Mouse (Mus musculus) liver, embryonic 12.5 days (tissue): ENCODE results near the gene Stk10. TPM values are rescaled to one million over a fixed set of nuclear protein-coding genes. Genes with fewer than 3 reads are reported as not detected.
A peak's percentile ranks its signal among the peaks of the same experiment; 100 is the strongest.

ENCODE experiments used
- ATAC-seq: fragments of 200-750 bp; cut with Nextera tagmentation; 2 replicates; pipeline ENCODE4 v1.8.0; 2017; ENCODE audit warnings: moderate number of reproducible peaks, mild to moderate bottlenecking, moderate library complexity
- H3K27ac ChIP-seq: fragments of 300-500 bp; sonication (generic); 2 replicates; pipeline ENCODE4 v1.5.1; 2016; ENCODE audit warnings: mild to moderate bottlenecking
- H3K27me3 ChIP-seq: fragments of 300-500 bp; sonication (generic); replicated peaks from 2 replicates; pipeline ENCODE4 v1.6.1; 2016; ENCODE audit warnings: mild to moderate bottlenecking, moderate library complexity
- H3K36me3 ChIP-seq: fragments of 300-500 bp; sonication (generic); 2 replicates; pipeline ENCODE4 v1.6.1; 2016; ENCODE audit warnings: mild to moderate bottlenecking, moderate library complexity
- H3K4me1 ChIP-seq: fragments of 300-500 bp; sonication (generic); 2 replicates; pipeline ENCODE4 v1.6.1; 2016
- H3K4me2 ChIP-seq: fragments of 300-500 bp; sonication (generic); 2 replicates; pipeline ENCODE4 v1.6.1; 2016; ENCODE audit warnings: mild to moderate bottlenecking, moderate library complexity
- H3K4me3 ChIP-seq: fragments of 300-500 bp; sonication (generic); 2 replicates; pipeline ENCODE4 v1.5.1; 2016; ENCODE audit warnings: mild to moderate bottlenecking, moderate library complexity
- H3K9ac ChIP-seq: fragments of 300-500 bp; sonication (generic); 2 replicates; pipeline ENCODE4 v1.6.1; 2016; ENCODE audit warnings: mild to moderate bottlenecking, moderate library complexity
- H3K9me3 ChIP-seq: fragments of 300-500 bp; sonication (generic); replicated peaks from 2 replicates; pipeline ENCODE4 v1.6.1; 2016; ENCODE audit warnings: mild to moderate bottlenecking, moderate library complexity
- WGBS: fragments of 180-500 bp; shearing (Covaris S2); methylation state at CpG from one replicate; pipeline ENCODE4 v1.1.7; 2016; ENCODE audit not compliant: insufficient replicate concordance; 5-methylcytosine and 5-hydroxymethylcytosine counted together
- polyA plus RNA-seq: library from polyadenylated mRNA; unstranded; fragments of >200 nt; fragmentation: Nextera tagmentation; extraction: Ambion mirVana; gene quantifications from 2 replicates; pipeline ENCODE4 v1.2.1, GENCODE M21; 2016

The Stk10 gene
- polyA plus RNA-seq, 1 experiment from 2014 or later: 5.7 TPM

DNA sequence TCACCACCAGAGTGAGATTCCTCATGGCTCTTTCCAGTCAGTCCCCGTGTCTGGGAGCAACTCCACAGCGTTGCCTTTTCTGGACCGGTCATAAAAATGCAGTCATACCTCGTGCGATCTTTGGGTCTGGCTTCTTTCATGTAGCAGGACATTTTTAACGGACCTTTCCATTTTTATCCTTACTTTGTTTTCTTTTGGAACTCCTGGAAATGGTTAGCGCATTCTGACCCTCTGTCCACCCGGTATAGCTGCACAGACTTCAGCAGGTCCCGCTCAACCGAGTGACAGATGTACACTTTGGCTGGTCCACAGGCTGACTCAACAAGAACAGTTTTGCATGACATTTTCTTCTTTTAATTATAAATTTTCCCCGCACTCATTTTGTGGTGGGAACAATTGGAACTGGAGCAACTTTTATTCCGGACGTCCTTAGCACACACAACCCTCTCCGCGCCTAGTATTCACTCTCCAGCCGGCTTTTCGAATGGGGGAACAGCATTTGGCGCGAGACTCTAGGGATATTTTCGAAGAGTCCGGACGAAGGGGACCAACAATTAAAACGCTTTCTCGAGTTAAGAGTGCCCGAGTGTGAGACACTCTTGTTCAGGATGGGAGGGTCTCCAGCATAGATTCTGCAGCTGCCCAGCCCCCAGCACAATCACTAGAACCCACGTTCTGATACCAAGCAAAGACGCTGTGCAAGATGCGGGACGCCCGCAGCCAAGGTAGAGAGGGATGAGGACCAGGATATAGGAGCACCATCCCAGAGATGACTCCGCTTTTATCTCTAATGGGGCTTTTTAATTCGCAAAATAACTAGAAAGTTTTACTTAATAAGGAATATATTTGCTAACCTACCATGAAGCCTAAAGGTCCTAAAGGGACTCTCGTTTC lies 987 bp upstream of the Stk10 start, which contains the start of gene Efcab9:
TSS of gene Efcab9 (minus strand) at position 211 of the 894 bp plus-strand sequence.
- 5% methylated on average over 33 of the region's 33 CpGs for WGBS
- Histone ChIP-seq H3K4me3 (peak within 1 kb of the TSS; percentile 77), H3K9ac (peak within 1 kb of the TSS; percentile 85), H3K27me3 (0 out of 2 replicates have a peak, but pooled peaks cover 4% of the 10 kb centered on the region), H3K36me3 (peaks cover 3% of the 10 kb centered on the region; the same call in 1 of the 2 replicates), H3K27ac (peak within 1 kb of the TSS; percentile 76), H3K4me1 (peaks cover 57% of the 10 kb centered on the region), H3K4me2 (peak within 1 kb of the TSS; percentile 99), H3K9me3 (no peaks in the 10 kb centered on the region)
- 0 out of 2 replicates have a peak, but pooled peaks have one; percentile 0 for ATAC-seq

DNA sequence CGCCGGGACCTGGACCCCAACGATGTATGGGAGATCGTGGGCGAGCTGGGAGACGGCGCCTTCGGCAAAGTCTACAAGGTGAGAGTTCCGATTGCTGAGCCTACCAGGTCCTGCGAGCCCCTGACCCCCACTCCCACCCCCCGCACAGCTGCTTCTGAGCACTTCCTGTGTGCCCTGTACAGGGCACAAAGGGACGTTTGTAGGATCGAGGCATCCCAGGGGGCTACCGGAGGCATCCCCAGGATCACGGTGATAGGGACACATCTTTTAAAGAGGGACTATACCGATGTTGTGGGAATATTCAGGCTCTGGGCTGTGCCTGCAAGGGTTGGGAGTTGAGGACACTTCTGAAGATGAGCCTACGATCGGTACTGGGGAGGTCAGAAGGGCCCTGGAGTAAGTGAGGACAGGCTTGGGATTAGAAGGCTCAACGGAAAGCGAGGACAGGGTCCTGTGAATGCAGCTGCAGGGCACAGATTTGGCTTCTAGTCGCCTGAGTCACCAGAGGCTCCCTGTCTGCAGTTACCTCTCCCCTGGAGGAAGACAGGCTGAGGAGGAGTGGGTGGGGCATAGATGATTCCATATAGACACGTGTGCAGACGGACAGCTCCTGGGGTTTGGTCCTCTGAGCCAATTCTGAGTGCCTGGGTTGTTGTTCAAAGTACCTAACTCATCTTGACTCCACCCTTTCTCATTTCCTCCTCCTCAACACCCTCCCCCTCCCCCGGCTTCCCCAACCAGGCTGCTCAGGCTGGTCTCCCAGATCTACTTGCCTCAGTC lies 567 bp downstream of the Stk10 start:
- 0 out of 2 replicates have a peak, but pooled peaks cover 4% of the 10 kb centered on the region for H3K27me3 ChIP-seq
- ATAC-seq: peak; percentile 55
- peak overlapping the region; percentile 77 for H3K4me3 ChIP-seq
- H3K9ac ChIP-seq: peak overlapping the region; percentile 85
- H3K9me3 ChIP-seq: no peaks in the 10 kb centered on the region
- peak overlapping the region; percentile 99 for H3K4me2 ChIP-seq
- peak overlapping the region; percentile 76 for H3K27ac ChIP-seq
- H3K4me1 ChIP-seq: peaks cover 72% of the 10 kb centered on the region
- peaks cover 3% of the 10 kb centered on the region; the same call in 1 of the 2 replicates for H3K36me3 ChIP-seq
- 1% methylated on average over 24 of the region's 24 CpGs for WGBS

DNA sequence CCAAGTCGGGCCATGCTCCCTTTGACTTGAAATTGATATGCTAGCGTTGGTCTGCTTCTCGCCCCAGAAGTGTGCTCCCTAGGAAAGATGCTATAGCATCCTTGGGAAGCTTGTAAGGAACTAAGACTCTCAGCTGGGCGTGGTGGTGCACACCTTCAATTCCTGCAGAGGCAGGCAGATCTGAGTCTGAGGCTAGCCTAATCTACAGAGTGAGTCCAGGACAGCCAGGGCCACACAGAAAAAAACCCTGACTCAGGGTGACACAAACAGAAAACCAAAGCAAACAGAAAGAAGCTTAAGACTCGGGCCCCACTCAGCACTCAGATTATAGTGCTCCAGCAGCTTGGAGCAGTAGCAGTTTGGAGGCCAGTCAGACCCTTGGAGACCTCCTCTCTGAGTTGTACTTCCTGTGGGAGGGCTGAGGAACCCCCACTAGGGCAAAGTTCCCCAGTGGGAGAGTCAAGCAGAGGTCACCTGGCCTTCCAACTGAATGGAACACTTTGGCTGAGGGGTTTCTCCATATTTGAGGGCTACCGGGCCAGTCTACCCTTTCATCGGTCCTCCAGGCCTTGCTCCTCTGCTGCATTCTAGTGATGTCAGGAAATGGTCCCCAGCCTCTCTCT lies 1.5 kb downstream of the Stk10 start:
- Histone ChIP-seq H3K4me3 (peak overlapping the region; percentile 77), H3K27me3 (0 out of 2 replicates have a peak, but pooled peaks cover 4% of the 10 kb centered on the region), H3K4me2 (peak overlapping the region; percentile 99), H3K4me1 (peaks cover 81% of the 10 kb centered on the region), H3K9me3 (no peaks in the 10 kb centered on the region), H3K27ac (peak overlapping the region; percentile 68), H3K9ac (peak overlapping the region; percentile 85), H3K36me3 (peaks cover 3% of the 10 kb centered on the region; the same call in 1 of the 2 replicates)
- 51% methylated on average over 7 of the region's 7 CpGs for WGBS
- ATAC-seq: peak; percentile 22; the same call in 1 of the 2 replicates

DNA sequence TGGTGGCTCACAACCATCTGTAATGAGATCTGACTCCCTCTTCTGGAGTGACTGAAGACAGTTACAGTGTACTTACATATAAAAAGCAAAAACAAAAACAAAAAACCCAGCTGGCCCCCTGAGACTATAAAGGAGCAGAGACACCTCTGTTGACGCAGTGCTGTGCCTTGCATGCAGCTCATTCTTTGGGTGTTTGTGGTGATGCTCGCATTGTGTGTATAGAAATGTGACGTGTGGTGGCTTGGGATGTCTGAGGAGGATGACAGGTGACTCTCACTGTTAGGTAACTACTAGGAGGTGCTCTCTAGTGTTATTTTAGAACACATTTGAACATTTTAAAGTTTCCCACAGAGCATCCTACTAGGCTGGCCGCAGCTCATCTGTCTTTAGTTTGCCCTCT lies 2.5 kb downstream of the Stk10 start:
- no peak overlapping the region for H3K4me3 ChIP-seq
- H3K27me3 ChIP-seq: 0 out of 2 replicates have a peak, but pooled peaks cover 4% of the 10 kb centered on the region
- no peak overlapping the region for H3K9ac ChIP-seq
- 89% methylated on average over 4 of the region's 4 CpGs for WGBS
- peak overlapping the region; percentile 99 for H3K4me2 ChIP-seq
- no peak overlapping the region for H3K27ac ChIP-seq
- H3K4me1 ChIP-seq: peaks cover 89% of the 10 kb centered on the region
- ATAC-seq: no peak
- no peaks in the 10 kb centered on the region for H3K9me3 ChIP-seq
- peaks cover 3% of the 10 kb centered on the region; the same call in 1 of the 2 replicates for H3K36me3 ChIP-seq

GRCm38 (mm10) chr11:32536954-32537353 lies 3.8 kb downstream of the Stk10 start:
- no peak overlapping the region for H3K9ac ChIP-seq
- no peak for ATAC-seq

GRCm38 (mm10) chr11:32538435-32538834 lies 5.3 kb downstream of the Stk10 start:
- ATAC-seq: no peak
- Histone ChIP-seq H3K9ac (peak overlapping the region; percentile 14; the same call in 1 of the 2 replicates), H3K27ac (peak overlapping the region; percentile 98)

More at GRCm38 (mm10) chr11:32536954-32537353, 3.8 kb downstream of the Stk10 start:
- WGBS: 54% methylated on average over 7 of the region's 7 CpGs
- Histone ChIP-seq H3K4me2 (no peak overlapping the region), H3K27ac (no peak overlapping the region), H3K27me3 (no peaks in the 10 kb centered on the region), H3K4me1 (peaks cover 90% of the 10 kb centered on the region), H3K9me3 (no peaks in the 10 kb centered on the region), H3K4me3 (no peak overlapping the region), H3K36me3 (peaks cover 3% of the 10 kb centered on the region; the same call in 1 of the 2 replicates)

DNA sequence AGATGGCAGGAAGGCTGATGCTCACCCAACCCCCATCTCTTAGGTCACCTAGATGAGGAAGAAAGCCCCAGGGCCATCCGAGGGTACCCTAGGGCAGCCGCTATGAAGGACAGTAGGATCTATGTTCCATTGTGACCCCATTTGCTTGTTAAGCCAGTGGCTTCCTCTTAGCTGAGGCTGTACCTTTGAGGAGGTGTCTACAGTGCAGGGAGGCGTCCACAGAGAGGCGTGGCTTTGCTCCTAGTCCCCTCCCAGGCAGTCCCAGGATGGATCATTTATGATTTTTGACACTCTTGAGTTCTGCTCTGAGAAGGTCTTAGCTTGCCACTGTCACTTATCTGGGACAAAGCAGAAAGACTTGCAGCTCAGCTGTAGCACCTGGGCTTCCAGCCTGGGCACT lies 5.7 kb downstream of the Stk10 start:
- 46% methylated on average over 4 of the region's 4 CpGs for WGBS
- H3K9me3 ChIP-seq: no peaks in the 10 kb centered on the region
- ATAC-seq: peak; percentile 19; the same call in 1 of the 2 replicates
- H3K36me3 ChIP-seq: peaks cover 5% of the 10 kb centered on the region; the same call in 1 of the 2 replicates
- H3K27ac ChIP-seq: peak overlapping the region; percentile 98
- peak overlapping the region; percentile 25 for H3K4me2 ChIP-seq
- H3K4me1 ChIP-seq: peaks cover 99% of the 10 kb centered on the region
- no peak overlapping the region for H3K4me3 ChIP-seq
- peak overlapping the region; percentile 14; the same call in 1 of the 2 replicates for H3K9ac ChIP-seq
- no peaks in the 10 kb centered on the region for H3K27me3 ChIP-seq

More at GRCm38 (mm10) chr11:32538435-32538834, 5.3 kb downstream of the Stk10 start:
- H3K4me1 ChIP-seq: peaks cover 99% of the 10 kb centered on the region
- WGBS: 53% methylated on average over 6 of the region's 6 CpGs
- H3K36me3 ChIP-seq: peaks cover 3% of the 10 kb centered on the region; the same call in 1 of the 2 replicates
- no peaks in the 10 kb centered on the region for H3K27me3 ChIP-seq
- H3K9me3 ChIP-seq: no peaks in the 10 kb centered on the region
- H3K4me3 ChIP-seq: no peak overlapping the region
- H3K4me2 ChIP-seq: peak overlapping the region; percentile 25

- peaks cover 14% of the 10 kb centered on the region for H3K36me3 ChIP-seq
- H3K4me2 ChIP-seq: no peak overlapping the region
- H3K27me3 ChIP-seq: no peaks in the 10 kb centered on the region
- ATAC-seq: no peak
- H3K4me3 ChIP-seq: no peak overlapping the region
- WGBS: 76% methylated on average over 7 of the region's 7 CpGs
- peak overlapping the region; percentile 98 for H3K27ac ChIP-seq
- no peaks in the 10 kb centered on the region for H3K9me3 ChIP-seq
- peaks cover 99% of the 10 kb centered on the region for H3K4me1 ChIP-seq
- no peak overlapping the region; the same call in 1 of the 2 replicates for H3K9ac ChIP-seq
Observed at GRCm38 (mm10) chr11:32539717-32540116, 6.6 kb downstream of the Stk10 start.

DNA sequence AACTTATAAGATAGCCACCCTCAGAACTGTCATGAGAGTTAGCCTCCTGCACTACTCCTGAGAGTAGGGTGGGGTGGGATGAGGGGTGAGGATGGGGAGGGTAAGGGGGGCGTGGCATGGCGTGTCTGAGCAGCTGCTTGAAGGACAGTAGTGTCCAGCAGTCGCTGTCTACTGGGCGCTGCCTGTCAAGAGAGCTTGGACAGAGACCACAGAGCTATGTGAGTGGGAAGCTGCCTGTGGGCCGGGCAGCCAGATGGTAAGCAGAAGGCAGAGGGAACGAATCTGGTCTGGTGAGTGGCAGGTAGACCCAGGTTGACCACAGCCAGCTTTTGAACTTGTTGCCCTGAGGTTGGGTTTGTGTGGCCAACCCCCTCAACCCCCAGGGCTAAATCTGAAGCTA lies 7.4 kb downstream of the Stk10 start:
- Histone ChIP-seq H3K4me2 (no peak overlapping the region), H3K27me3 (no peaks in the 10 kb centered on the region), H3K4me1 (peaks cover 95% of the 10 kb centered on the region), H3K27ac (peak overlapping the region; percentile 98), H3K4me3 (no peak overlapping the region), H3K9ac (no peak overlapping the region), H3K36me3 (peaks cover 14% of the 10 kb centered on the region), H3K9me3 (no peaks in the 10 kb centered on the region)
- 50% methylated on average over 6 of the region's 6 CpGs for WGBS
- ATAC-seq: no peak

DNA sequence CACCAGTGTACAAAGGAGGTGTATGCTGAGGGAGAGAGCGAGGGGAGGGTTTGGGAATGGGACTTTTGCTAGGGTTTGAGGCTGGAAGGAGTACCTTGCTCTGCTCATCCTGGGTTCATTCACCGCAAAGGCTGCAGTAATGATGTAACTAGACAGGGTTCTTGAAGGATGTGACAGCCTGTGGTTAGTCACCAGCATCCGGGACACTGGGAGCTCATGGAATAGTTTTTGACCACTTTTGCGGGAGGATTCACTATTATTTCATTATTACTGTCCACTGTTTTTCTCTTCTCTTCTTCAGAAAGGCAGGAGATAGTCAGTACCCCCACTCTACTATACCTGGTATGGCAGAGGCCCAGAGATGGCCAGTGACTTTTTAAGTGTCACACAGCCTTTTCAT lies 9.1 kb downstream of the Stk10 start:
- no peak for ATAC-seq
- Histone ChIP-seq H3K36me3 (peaks cover 16% of the 10 kb centered on the region), H3K4me2 (peak overlapping the region; percentile 87), H3K9ac (peak overlapping the region; percentile 77), H3K4me1 (peaks cover 82% of the 10 kb centered on the region), H3K4me3 (peak overlapping the region; percentile 52), H3K27ac (peak overlapping the region; percentile 98), H3K9me3 (no peaks in the 10 kb centered on the region), H3K27me3 (no peaks in the 10 kb centered on the region)
- WGBS: 36% methylated on average over 4 of the region's 4 CpGs
